Mouse (Mus musculus): ENCODE measurements around the gene Pex11g. TPM values are rescaled to one million over a fixed set of nuclear protein-coding genes. Genes with fewer than 3 reads are reported as not detected.

Gene Pex11g
- total and polyA plus RNA-seq, 2 experiments from 2014 or later, result 2.0 to 4.9 TPM

DNA sequence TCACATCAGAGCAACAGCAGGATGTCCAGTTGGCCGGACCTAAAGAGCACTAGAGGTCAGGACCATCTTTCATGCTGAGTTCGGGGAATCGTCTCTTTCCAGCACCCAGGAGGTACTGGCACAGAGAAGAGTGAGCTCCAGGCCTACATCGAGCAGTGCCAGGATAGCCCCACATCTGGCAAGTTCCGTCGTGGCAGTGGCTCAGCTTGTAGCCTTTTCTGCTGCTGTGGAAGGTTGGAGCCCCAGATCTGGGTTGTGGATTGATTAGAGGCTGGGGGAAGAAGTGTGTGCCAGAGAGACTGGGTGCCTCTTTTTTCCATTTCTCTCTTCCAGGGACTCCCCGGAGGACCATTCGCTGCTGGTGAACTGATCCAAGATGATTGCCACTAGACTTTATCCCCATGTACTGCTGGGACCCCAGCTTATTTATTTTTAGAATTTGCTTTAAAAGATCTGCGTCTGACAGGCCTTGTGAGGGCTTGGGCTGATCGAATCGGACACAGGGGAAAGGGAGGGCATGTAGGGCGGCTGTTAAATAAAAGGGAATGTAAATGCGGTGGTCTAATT is 47.3 kb upstream of the Pex11g start:
- no peak for TF ChIP-seq CTCF (IDR thresholded peaks at IDR 0.05; ENCODE audit: low read depth)
- 27% methylated on average over 13 of the region's 13 CpGs for WGBS
- 0 out of 2 replicates have a peak, but pooled peaks cover 4% of the 10 kb centered on the region for H3K4me1 ChIP-seq (ENCODE audit: insufficient read depth, low read length)
- peak overlapping the region; percentile 63 for H3K9ac ChIP-seq (replicated peaks; ENCODE audit: low read length)
- ATAC-seq (no peak), DNase-seq (ENCODE audit: low spot score) (no peak)
- H3K36me3 ChIP-seq (ENCODE audit: insufficient read depth, low read length), result peaks cover 34% of the 10 kb centered on the region; the same call in 1 of the 2 replicates
- H3K4me2 ChIP-seq (ENCODE audit: low read depth, low read length), result peak overlapping the region; percentile 93
- peak overlapping the region; percentile 86 for H3K27ac ChIP-seq
- no peaks in the 10 kb centered on the region for H3K9me3 ChIP-seq (ENCODE audit: low read length)
- H3K27me3 ChIP-seq (ENCODE audit: insufficient read depth, low read length), result no peaks in the 10 kb centered on the region
- H3K4me3 ChIP-seq (ENCODE audit: low read length), result peak overlapping the region; percentile 53

DNA sequence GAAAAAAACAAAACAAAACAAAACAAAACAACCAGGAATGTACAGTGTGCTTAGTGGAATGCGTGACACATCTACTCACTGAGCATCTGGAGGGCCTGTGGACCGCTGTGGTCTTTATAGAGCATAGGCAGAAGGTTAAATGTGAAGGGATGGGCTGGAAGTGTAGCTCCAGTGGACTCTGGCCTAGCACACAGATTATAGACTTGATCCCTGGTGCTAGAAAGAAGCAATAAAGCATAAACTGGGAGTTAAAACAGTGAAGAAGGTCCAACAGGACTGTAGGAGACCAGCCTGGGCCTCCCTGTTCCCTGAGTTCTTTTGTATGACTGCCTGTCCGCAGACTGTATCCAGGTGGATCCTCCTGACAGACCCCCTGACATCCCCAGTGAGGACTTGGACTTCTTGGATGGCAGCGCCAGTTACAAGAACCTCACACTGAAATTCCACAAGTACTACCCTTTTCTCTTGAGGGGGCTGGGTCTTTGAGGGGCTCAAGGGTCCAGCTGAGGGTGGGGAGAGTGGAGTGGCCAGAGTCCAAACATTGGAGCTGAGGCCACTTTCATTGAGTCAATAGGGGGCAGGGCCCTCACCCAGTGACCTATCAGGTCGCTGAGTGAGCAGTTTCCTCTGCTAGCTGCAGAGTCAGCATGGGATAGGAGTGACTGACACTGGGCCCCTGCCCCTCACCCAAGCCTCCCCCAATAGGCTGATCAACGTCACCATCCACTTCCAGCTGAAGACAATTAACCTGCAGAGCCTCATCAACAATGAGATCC is 40.7 kb upstream of the Pex11g start:
- no peak for ATAC-seq
- peaks cover 56% of the 10 kb centered on the region; the same call in 1 of the 2 replicates for H3K36me3 ChIP-seq (ENCODE audit: insufficient read depth, low read length)
- 90% methylated on average over 6 of the region's 6 CpGs for WGBS

DNA sequence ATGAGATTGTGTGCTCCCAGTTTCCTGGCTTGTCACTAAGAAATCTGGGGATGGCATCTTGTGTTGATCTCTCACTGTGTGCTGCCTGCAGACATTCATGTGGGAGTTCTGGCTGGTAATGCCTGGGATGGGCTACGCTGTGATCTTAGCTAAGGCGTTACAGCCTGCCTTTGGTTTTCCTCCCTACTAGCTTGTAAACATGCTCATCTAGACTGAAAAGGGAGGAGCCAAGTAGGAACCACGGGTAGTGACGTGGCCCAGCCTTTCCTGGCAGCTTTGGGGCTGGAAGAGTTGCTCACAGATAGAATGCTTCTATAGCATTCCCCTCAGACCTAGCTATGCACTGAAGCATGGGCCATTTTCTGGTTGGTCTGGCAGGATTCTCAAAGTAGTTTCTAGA is 34.7 kb upstream of the Pex11g start:
- peaks cover 14% of the 10 kb centered on the region for H3K4me1 ChIP-seq (ENCODE audit: insufficient read depth, low read length)
- DNase-seq (ENCODE audit: low spot score) (no peak), ATAC-seq (no peak)
- no peak overlapping the region for H3K4me3 ChIP-seq (ENCODE audit: low read length)
- H3K27me3 ChIP-seq (ENCODE audit: insufficient read depth, low read length), result no peaks in the 10 kb centered on the region
- H3K36me3 ChIP-seq (ENCODE audit: insufficient read depth, low read length), result peaks cover 12% of the 10 kb centered on the region; the same call in 1 of the 2 replicates
- no peak overlapping the region for H3K27ac ChIP-seq
- H3K9me3 ChIP-seq (ENCODE audit: low read length), result no peaks in the 10 kb centered on the region
- WGBS, result 67% methylated on average over 4 of the region's 4 CpGs
- no peak for TF ChIP-seq CTCF (IDR thresholded peaks at IDR 0.05; ENCODE audit: low read depth)
- no peak overlapping the region for H3K4me2 ChIP-seq (ENCODE audit: low read depth, low read length)
- no peak overlapping the region for H3K9ac ChIP-seq (replicated peaks; ENCODE audit: low read length)

More for the DNA sequence above, 40.7 kb upstream of the Pex11g start:
- no peaks in the 10 kb centered on the region for H3K4me1 ChIP-seq (ENCODE audit: insufficient read depth, low read length)
- no peak overlapping the region for H3K4me3 ChIP-seq (ENCODE audit: low read length)
- H3K4me2 ChIP-seq (ENCODE audit: low read depth, low read length), result no peak overlapping the region
- DNase-seq (ENCODE audit: low spot score), result no peak
- no peak overlapping the region for H3K9ac ChIP-seq (replicated peaks; ENCODE audit: low read length)
- no peaks in the 10 kb centered on the region for H3K27me3 ChIP-seq (ENCODE audit: insufficient read depth, low read length)
- H3K27ac ChIP-seq, result no peak overlapping the region
- no peaks in the 10 kb centered on the region for H3K9me3 ChIP-seq (ENCODE audit: low read length)
- no peak for TF ChIP-seq CTCF (IDR thresholded peaks at IDR 0.05; ENCODE audit: low read depth)

DNA sequence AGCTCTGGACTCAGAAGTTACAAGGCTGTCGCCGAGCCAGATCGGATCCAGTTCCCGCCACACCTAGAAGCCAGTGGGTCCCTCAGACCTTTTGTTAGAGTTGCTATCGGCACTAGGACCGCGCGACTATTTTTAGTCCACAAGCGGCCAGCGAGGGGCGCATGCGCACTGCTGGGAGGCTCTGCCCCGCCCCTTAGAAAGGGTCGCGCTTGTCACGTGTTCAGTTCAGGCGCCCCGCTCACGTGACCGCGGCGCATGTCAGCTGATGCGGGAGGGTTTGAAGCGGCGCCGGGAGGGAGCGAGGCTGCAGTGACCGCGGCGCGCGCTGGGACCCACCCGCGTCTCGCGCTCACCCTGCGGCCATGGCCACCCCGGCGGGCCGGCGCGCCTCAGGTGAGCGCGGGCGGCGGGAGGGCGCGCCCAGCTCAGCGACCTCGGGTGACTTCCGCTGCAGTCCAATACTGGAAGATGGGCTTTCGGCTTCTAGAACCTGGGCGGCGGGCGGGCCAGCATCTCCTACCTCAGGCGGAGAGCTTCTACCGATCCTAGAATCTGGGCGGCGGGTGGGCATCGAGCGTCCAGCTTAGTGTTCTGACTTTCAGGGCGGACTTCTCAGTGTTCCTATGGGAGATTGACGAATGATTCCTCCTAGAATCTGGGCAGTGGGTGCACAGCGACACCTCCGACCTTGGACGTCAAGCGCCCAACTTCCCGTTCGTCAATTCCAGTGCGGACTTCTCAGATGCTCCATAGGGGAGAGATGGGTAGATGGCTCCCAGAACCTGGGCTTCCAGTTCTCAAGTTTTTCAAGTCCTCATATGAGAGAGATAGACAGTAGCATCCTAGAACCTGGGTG is 33.0 kb upstream of the Pex11g start, which contains the start of gene Mcoln1:
Mcoln1 (plus strand) TSS at position 223 of the 856 bp plus-strand sequence.
- under 1% methylated on average over 68 of the region's 70 CpGs for WGBS
- peak within 1 kb of the TSS; percentile 87 for H3K27ac ChIP-seq
- TF ChIP-seq CTCF (IDR thresholded peaks at IDR 0.05; ENCODE audit: low read depth), result peak; percentile 46
- peak; percentile 99 for DNase-seq (ENCODE audit: low spot score)
- peaks cover 11% of the 10 kb centered on the region for H3K36me3 ChIP-seq (ENCODE audit: insufficient read depth, low read length)
- H3K9ac ChIP-seq (replicated peaks; ENCODE audit: low read length), result peak within 1 kb of the TSS; percentile 83
- H3K4me1 ChIP-seq (ENCODE audit: insufficient read depth, low read length), result peaks cover 14% of the 10 kb centered on the region
- peak within 1 kb of the TSS; percentile 88 for H3K4me3 ChIP-seq (ENCODE audit: low read length)
- peak; percentile 92 for ATAC-seq
- no peaks in the 10 kb centered on the region for H3K27me3 ChIP-seq (ENCODE audit: insufficient read depth, low read length)
- H3K4me2 ChIP-seq (ENCODE audit: low read depth, low read length), result peak within 1 kb of the TSS; percentile 87
- H3K9me3 ChIP-seq (ENCODE audit: low read length), result no peaks in the 10 kb centered on the region

DNA sequence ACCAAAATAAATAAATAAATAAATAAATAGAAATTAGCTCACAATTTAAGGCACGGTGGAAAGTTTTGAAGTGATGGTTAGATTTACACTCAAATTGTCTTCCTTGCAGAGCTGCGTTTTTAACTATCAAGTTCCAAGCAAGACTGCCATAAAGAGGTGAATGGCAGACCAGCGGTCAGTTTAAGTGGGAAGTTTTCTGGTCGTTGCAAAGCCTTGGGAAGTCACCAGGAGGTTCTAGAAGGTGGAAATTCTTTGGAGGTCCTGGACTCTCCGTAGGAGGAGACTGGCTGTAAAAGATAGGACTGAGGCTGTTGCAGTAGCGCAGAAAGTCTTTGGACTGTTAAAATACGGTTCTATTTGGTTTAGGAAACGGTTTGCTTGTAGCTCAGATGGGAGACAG is 32.3 kb upstream of the Pex11g start:
- ATAC-seq, result no peak
- WGBS, result 3% methylated on average over 8 of the region's 8 CpGs
- H3K4me3 ChIP-seq (ENCODE audit: low read length), result peak overlapping the region; percentile 88

DNA sequence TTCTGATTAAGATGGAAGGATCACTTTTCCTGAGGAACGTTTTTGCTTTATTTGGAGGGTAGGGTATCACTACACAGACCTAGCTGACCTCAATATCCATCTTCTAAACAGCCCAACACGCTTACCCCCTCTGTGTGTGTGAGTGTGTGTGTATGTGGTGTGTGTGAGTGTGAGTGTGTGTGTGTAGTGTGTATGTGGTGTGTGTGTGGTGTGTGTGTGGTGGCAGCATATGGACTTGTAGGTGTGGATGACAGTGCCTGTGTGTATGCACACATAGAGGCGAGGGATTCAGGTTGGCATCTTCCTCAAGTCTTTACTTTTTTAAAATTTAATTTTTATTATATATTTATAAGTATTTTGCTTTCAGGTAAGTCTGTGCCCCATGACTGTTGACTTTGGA is 31.1 kb upstream of the Pex11g start:
- Histone ChIP-seq H3K4me2 (ENCODE audit: low read depth, low read length) (no peak overlapping the region), H3K4me3 (ENCODE audit: low read length) (no peak overlapping the region), H3K27me3 (ENCODE audit: insufficient read depth, low read length) (no peaks in the 10 kb centered on the region), H3K27ac (no peak overlapping the region), H3K36me3 (ENCODE audit: insufficient read depth, low read length) (peaks cover 17% of the 10 kb centered on the region), H3K4me1 (ENCODE audit: insufficient read depth, low read length) (peaks cover 14% of the 10 kb centered on the region), H3K9ac (replicated peaks; ENCODE audit: low read length) (no peak overlapping the region), H3K9me3 (ENCODE audit: low read length) (no peaks in the 10 kb centered on the region)
- ATAC-seq, result no peak
- no peak for TF ChIP-seq CTCF (IDR thresholded peaks at IDR 0.05; ENCODE audit: low read depth)
- DNase-seq (ENCODE audit: low spot score), result no peak
- 85% methylated on average over 3 of the region's 3 CpGs for WGBS

More for the DNA sequence above, 32.3 kb upstream of the Pex11g start:
- Histone ChIP-seq H3K36me3 (ENCODE audit: insufficient read depth, low read length) (peaks cover 17% of the 10 kb centered on the region), H3K9me3 (ENCODE audit: low read length) (no peaks in the 10 kb centered on the region), H3K9ac (replicated peaks; ENCODE audit: low read length) (peak overlapping the region; percentile 83), H3K27ac (peak overlapping the region; percentile 87), H3K4me2 (ENCODE audit: low read depth, low read length) (peak overlapping the region; percentile 87), H3K27me3 (ENCODE audit: insufficient read depth, low read length) (no peaks in the 10 kb centered on the region), H3K4me1 (ENCODE audit: insufficient read depth, low read length) (peaks cover 14% of the 10 kb centered on the region)
- no peak for DNase-seq (ENCODE audit: low spot score)
- no peak for TF ChIP-seq CTCF (IDR thresholded peaks at IDR 0.05; ENCODE audit: low read depth)
